Mouse (Mus musculus): ENCODE results near the gene Sftpd. TPM values are rescaled to one million over a fixed set of nuclear protein-coding genes. Genes with fewer than 3 reads are reported as not detected.

The Sftpd gene
- polyA plus RNA-seq, 1 experiment from 2014 or later, result 0.11 TPM

DNA sequence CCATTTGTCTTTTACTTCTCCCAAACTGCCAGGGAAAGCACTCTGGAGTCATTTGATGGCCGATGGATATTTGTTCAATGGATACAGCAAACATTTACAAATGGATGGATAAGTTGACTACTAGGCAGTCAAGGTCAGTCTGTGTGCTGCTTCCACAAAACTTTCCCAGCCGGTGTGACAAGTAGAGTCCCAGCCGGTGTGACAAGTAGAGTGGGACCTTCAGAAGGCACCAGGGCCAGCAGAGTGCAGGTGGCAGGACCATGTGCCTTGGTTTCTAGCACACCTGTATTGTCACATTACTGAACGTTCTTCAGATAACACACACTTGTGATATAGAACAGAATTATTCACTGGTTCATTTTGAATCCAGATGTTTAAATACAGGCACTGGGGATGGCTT lies 24.9 kb downstream of the Sftpd start:
- no peak overlapping the region for H3K9ac ChIP-seq (ENCODE audit: low read length)
- no peaks in the 10 kb centered on the region for H3K9me3 ChIP-seq (replicated peaks; ENCODE audit: control insufficient read depth, low read length)
- H3K4me2 ChIP-seq (ENCODE audit: low read depth, low read length), result no peak overlapping the region
- H3K4me1 ChIP-seq (ENCODE audit: control insufficient read depth, insufficient read depth, low read length), result 0 out of 2 replicates have a peak, but pooled peaks cover 3% of the 10 kb centered on the region
- no peak overlapping the region for H3K4me3 ChIP-seq (ENCODE audit: low read length)
- ATAC-seq (replicated peaks; ENCODE audit: extremely low read depth, insufficient read depth, low FRiP score), result no peak
- WGBS, result 61% methylated on average over 4 of the region's 4 CpGs
- no peak overlapping the region for H3K27ac ChIP-seq (ENCODE audit: low read length)
- no peaks in the 10 kb centered on the region for H3K36me3 ChIP-seq (ENCODE audit: control insufficient read depth, insufficient read depth)
- no peaks in the 10 kb centered on the region for H3K27me3 ChIP-seq (ENCODE audit: control insufficient read depth, insufficient read depth, low read length)

DNA sequence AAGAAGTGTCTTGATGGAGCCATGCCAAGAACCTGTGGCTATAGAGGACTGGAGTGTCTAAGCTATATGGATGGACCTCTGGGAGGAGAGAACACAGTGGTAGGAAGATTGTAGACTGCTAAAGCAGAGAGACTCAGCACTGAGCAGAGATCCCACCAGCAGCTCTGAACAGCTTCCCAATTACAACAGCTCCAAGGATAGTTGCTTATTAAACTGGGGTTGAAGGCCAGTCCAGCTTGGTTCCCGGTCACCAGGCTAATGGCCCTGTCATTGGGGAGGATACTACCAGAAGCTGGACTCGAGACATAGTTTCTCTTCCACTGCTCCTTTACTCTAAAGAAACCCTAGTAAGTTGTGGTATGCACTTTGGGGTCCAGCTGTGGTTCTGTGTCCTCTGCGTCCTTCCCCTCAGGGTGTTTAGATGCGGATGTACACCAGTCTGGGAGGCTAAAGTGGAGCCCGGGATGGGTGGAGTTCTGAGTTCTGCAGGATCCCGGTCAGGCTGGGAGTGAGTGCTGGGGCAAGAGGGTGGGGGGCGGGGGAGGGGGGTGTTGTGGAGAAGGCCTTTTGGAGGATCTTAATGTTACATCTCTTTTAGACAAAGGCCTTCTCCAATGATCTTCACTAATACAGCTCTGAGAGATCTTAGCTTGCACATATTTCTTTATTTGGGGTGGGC lies 33.6 kb downstream of the Sftpd start, which contains the start of gene Mbl1:
TSS of gene Mbl1 (plus strand) at position 239 of the 679 bp plus-strand sequence.
- no peak within 1 kb of the TSS for H3K27ac ChIP-seq (ENCODE audit: low read length)
- H3K4me1 ChIP-seq (ENCODE audit: control insufficient read depth, insufficient read depth, low read length), result no peaks in the 10 kb centered on the region
- no peak for ATAC-seq (replicated peaks; ENCODE audit: extremely low read depth, insufficient read depth, low FRiP score)
- no peaks in the 10 kb centered on the region for H3K9me3 ChIP-seq (replicated peaks; ENCODE audit: control insufficient read depth, low read length)
- H3K4me2 ChIP-seq (ENCODE audit: low read depth, low read length), result no peak within 1 kb of the TSS
- no peaks in the 10 kb centered on the region for H3K36me3 ChIP-seq (ENCODE audit: control insufficient read depth, insufficient read depth)
- H3K4me3 ChIP-seq (ENCODE audit: low read length), result no peak within 1 kb of the TSS
- 0 out of 2 replicates have a peak, but pooled peaks cover 2% of the 10 kb centered on the region for H3K27me3 ChIP-seq (ENCODE audit: control insufficient read depth, insufficient read depth, low read length)
- 78% methylated on average over 7 of the region's 7 CpGs for WGBS
- H3K9ac ChIP-seq (ENCODE audit: low read length), result no peak within 1 kb of the TSS

DNA sequence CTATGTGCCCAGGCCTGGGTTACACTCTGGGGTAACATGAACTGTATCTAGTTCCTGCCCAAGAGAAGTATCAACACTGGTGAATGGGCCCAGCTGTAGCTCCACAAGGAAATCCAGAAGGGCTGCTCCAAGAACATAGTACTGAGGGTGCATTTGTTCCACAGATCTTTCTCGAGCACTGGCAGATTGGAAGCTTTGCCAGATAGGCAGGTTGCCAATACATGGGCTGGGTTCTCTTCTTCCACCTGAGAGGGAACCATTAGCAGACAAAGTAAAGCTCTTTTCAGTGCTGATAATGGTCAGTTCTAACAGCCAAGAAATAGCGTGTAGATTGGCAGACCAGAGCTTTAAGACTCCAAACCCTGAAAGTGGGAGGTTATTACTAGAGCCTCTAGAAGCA lies 37.6 kb downstream of the Sftpd start:
- no peak for ATAC-seq (replicated peaks; ENCODE audit: extremely low read depth, insufficient read depth, low FRiP score)
- Histone ChIP-seq H3K4me2 (ENCODE audit: low read depth, low read length) (no peak overlapping the region), H3K36me3 (ENCODE audit: control insufficient read depth, insufficient read depth) (no peaks in the 10 kb centered on the region), H3K4me3 (ENCODE audit: low read length) (no peak overlapping the region), H3K27me3 (ENCODE audit: control insufficient read depth, insufficient read depth, low read length) (no peaks in the 10 kb centered on the region), H3K27ac (ENCODE audit: low read length) (no peak overlapping the region), H3K4me1 (ENCODE audit: control insufficient read depth, insufficient read depth, low read length) (no peaks in the 10 kb centered on the region), H3K9me3 (replicated peaks; ENCODE audit: control insufficient read depth, low read length) (no peaks in the 10 kb centered on the region), H3K9ac (ENCODE audit: low read length) (no peak overlapping the region)
- 35% methylated on average over 2 of the region's 2 CpGs for WGBS

DNA sequence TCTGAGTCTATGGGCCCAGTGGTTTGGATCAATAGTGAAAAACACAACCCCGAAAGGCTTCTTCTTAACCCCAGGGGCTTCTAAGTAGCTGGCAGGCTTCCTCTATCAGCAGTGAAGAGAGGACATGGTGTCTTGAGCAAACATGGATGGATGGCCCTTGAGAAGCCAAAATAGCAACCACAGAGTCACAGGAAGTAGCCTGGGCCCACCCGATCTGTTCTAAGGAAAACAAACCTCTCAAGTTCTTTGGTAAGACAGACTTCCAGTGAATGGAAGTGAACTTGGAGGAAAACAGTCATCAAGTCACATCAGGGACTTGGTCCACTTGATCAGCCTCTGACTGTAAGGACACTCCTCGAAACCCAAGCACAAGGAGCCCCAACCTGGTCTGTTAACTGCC lies 38.0 kb downstream of the Sftpd start:
- H3K9ac ChIP-seq (ENCODE audit: low read length), result no peak overlapping the region
- no peaks in the 10 kb centered on the region for H3K36me3 ChIP-seq (ENCODE audit: control insufficient read depth, insufficient read depth)
- no peak overlapping the region for H3K4me3 ChIP-seq (ENCODE audit: low read length)
- no peaks in the 10 kb centered on the region for H3K27me3 ChIP-seq (ENCODE audit: control insufficient read depth, insufficient read depth, low read length)
- WGBS, result 75% methylated on average over 3 of the region's 3 CpGs
- no peak overlapping the region for H3K27ac ChIP-seq (ENCODE audit: low read length)
- H3K4me1 ChIP-seq (ENCODE audit: control insufficient read depth, insufficient read depth, low read length), result no peaks in the 10 kb centered on the region
- ATAC-seq (replicated peaks; ENCODE audit: extremely low read depth, insufficient read depth, low FRiP score), result no peak
- no peaks in the 10 kb centered on the region for H3K9me3 ChIP-seq (replicated peaks; ENCODE audit: control insufficient read depth, low read length)
- H3K4me2 ChIP-seq (ENCODE audit: low read depth, low read length), result no peak overlapping the region

DNA sequence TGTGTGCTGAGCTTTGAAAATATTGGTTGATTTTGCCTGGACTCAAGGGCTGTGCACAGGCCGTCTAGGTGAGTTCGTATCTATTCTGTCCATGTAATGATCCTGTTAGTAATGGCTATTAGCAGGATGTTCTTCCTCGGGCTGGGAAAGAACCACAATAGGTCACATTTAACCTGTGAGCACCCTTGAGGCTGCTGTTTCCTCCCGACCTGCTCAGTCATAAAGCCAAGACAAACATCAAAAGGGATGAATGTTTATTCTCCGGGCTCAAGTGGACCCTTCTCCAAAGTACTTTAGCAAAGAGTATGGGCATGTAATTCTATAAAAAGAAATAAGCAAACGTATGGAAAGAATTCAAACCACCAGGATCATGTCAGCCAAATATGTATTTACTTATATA lies 38.9 kb downstream of the Sftpd start:
- WGBS, result 43% methylated on average over 6 of the region's 6 CpGs
- ATAC-seq (replicated peaks; ENCODE audit: extremely low read depth, insufficient read depth, low FRiP score), result no peak
- no peaks in the 10 kb centered on the region for H3K9me3 ChIP-seq (replicated peaks; ENCODE audit: control insufficient read depth, low read length)
- no peak overlapping the region for H3K27ac ChIP-seq (ENCODE audit: low read length)
- H3K9ac ChIP-seq (ENCODE audit: low read length), result no peak overlapping the region
- no peak overlapping the region for H3K4me3 ChIP-seq (ENCODE audit: low read length)
- no peaks in the 10 kb centered on the region for H3K36me3 ChIP-seq (ENCODE audit: control insufficient read depth, insufficient read depth)
- no peaks in the 10 kb centered on the region for H3K27me3 ChIP-seq (ENCODE audit: control insufficient read depth, insufficient read depth, low read length)
- no peaks in the 10 kb centered on the region for H3K4me1 ChIP-seq (ENCODE audit: control insufficient read depth, insufficient read depth, low read length)
- H3K4me2 ChIP-seq (ENCODE audit: low read depth, low read length), result no peak overlapping the region

DNA sequence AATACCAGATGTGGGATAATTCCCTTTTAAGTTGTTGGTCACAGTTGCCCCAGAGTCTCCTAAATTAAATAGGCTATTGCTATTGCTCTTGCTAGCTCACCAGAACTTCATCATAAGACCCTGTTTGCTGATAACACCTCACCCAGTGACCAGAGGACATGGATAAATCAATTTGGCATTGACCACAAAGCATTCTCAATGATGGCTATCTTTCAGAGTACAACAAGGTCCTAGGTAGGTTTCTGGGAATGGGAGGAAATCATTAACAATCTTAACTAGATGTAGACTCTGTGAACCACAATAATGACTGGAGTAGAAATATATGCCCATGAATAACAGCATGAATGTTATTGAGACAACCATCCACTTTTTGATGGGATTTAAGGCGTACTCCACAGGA lies 44.3 kb downstream of the Sftpd start:
- no peaks in the 10 kb centered on the region for H3K36me3 ChIP-seq (ENCODE audit: control insufficient read depth, insufficient read depth)
- WGBS, result 84% methylated on average over 1 of the region's 1 CpGs
- no peak for ATAC-seq (replicated peaks; ENCODE audit: extremely low read depth, insufficient read depth, low FRiP score)
- no peak overlapping the region for H3K9ac ChIP-seq (ENCODE audit: low read length)
- no peaks in the 10 kb centered on the region for H3K9me3 ChIP-seq (replicated peaks; ENCODE audit: control insufficient read depth, low read length)
- no peak overlapping the region for H3K4me3 ChIP-seq (ENCODE audit: low read length)
- H3K27me3 ChIP-seq (ENCODE audit: control insufficient read depth, insufficient read depth, low read length), result no peaks in the 10 kb centered on the region
- no peaks in the 10 kb centered on the region for H3K4me1 ChIP-seq (ENCODE audit: control insufficient read depth, insufficient read depth, low read length)
- H3K4me2 ChIP-seq (ENCODE audit: low read depth, low read length), result no peak overlapping the region
- no peak overlapping the region for H3K27ac ChIP-seq (ENCODE audit: low read length)

- ATAC-seq (replicated peaks; ENCODE audit: extremely low read depth, insufficient read depth, low FRiP score), result no peak
Measured at GRCm38 (mm10) chr14:41137006-41137405, 47.9 kb downstream of the Sftpd start.

GRCm38 (mm10) chr14:41131540-41131939 lies 53.4 kb downstream of the Sftpd start, which contains the start of gene Sftpa1:
Gene Sftpa1 (plus strand): TSS chr14:41131782.
- H3K27ac ChIP-seq (ENCODE audit: low read length), result no peak within 1 kb of the TSS
- no peaks in the 10 kb centered on the region for H3K9me3 ChIP-seq (replicated peaks; ENCODE audit: control insufficient read depth, low read length)
- H3K36me3 ChIP-seq (ENCODE audit: control insufficient read depth, insufficient read depth), result no peaks in the 10 kb centered on the region
- 57% methylated on average over 7 of the region's 7 CpGs for WGBS
- H3K4me1 ChIP-seq (ENCODE audit: control insufficient read depth, insufficient read depth, low read length), result no peaks in the 10 kb centered on the region
- no peaks in the 10 kb centered on the region for H3K27me3 ChIP-seq (ENCODE audit: control insufficient read depth, insufficient read depth, low read length)
- no peak for ATAC-seq (replicated peaks; ENCODE audit: extremely low read depth, insufficient read depth, low FRiP score)
- no peak within 1 kb of the TSS for H3K4me2 ChIP-seq (ENCODE audit: low read depth, low read length)
- H3K9ac ChIP-seq (ENCODE audit: low read length), result no peak within 1 kb of the TSS
- no peak within 1 kb of the TSS for H3K4me3 ChIP-seq (ENCODE audit: low read length)

More at GRCm38 (mm10) chr14:41137006-41137405, 47.9 kb downstream of the Sftpd start:
- Histone ChIP-seq H3K36me3 (ENCODE audit: control insufficient read depth, insufficient read depth) (no peaks in the 10 kb centered on the region), H3K27ac (ENCODE audit: low read length) (no peak overlapping the region), H3K27me3 (ENCODE audit: control insufficient read depth, insufficient read depth, low read length) (no peaks in the 10 kb centered on the region), H3K4me1 (ENCODE audit: control insufficient read depth, insufficient read depth, low read length) (no peaks in the 10 kb centered on the region), H3K4me3 (ENCODE audit: low read length) (no peak overlapping the region), H3K9me3 (replicated peaks; ENCODE audit: control insufficient read depth, low read length) (no peaks in the 10 kb centered on the region), H3K9ac (ENCODE audit: low read length) (no peak overlapping the region), H3K4me2 (ENCODE audit: low read depth, low read length) (no peak overlapping the region)

- Histone ChIP-seq H3K4me2 (ENCODE audit: low read depth, low read length) (no peak overlapping the region), H3K9me3 (replicated peaks; ENCODE audit: control insufficient read depth, low read length) (no peaks in the 10 kb centered on the region), H3K9ac (ENCODE audit: low read length) (no peak overlapping the region), H3K4me3 (ENCODE audit: low read length) (no peak overlapping the region), H3K27ac (ENCODE audit: low read length) (no peak overlapping the region), H3K27me3 (ENCODE audit: control insufficient read depth, insufficient read depth, low read length) (no peaks in the 10 kb centered on the region), H3K36me3 (ENCODE audit: control insufficient read depth, insufficient read depth) (no peaks in the 10 kb centered on the region), H3K4me1 (ENCODE audit: control insufficient read depth, insufficient read depth, low read length) (no peaks in the 10 kb centered on the region)
- 17% methylated on average over 4 of the region's 4 CpGs for WGBS
- ATAC-seq (replicated peaks; ENCODE audit: extremely low read depth, insufficient read depth, low FRiP score), result 0 out of 2 replicates have a peak, but pooled peaks have one; percentile 23
Measured at GRCm38 (mm10) chr14:41127997-41128396, 57.0 kb downstream of the Sftpd start.
